Mouse (Mus musculus) thymus, adult 18-20 months (tissue): ENCODE measurements around the gene Fam72a.

Experiments
- DNase-seq, 2 experiments: peaks; one replicate each; pipeline ENCODE4 v3.0.0; 2022; ENCODE audit warnings: mixed read lengths in 2 of 2

Fam72a gene

GRCm38 (mm10) chr1:131528081-131528507, 391 bp downstream of the Fam72a start:
- no peak for DNase-seq

- peak in 1 of 2 experiments; percentile 9 for DNase-seq
These were observed 961 bp downstream of the Fam72a start for GRCm38 (mm10) chr1:131528561-131529166.

GRCm38 (mm10) chr1:131539771-131540170, 12.1 kb downstream of the Fam72a start:
- no peak for DNase-seq

DNA sequence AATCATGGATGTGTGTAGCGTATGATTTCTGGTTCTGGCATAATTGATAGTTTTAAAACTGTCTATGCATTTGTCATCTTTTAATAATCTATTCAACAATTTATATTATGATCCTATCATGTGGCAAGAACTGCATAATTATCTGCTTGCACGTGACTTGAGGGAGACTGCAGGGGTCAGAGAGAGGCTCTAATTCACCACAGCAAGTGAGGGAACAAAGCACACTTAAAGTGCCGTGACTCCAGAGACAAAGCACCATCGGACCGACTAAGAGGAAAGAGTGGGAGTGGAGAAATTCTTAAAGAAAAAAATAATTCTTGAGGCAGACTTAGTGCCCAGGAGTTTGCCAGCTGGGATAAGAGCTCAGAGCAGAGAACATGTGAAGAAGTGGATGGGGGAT, 13.1 kb downstream of the Fam72a start:
- no peak for DNase-seq

- DNase-seq, result no peak
These were observed 13.7 kb downstream of the Fam72a start for GRCm38 (mm10) chr1:131541431-131541830.

DNA sequence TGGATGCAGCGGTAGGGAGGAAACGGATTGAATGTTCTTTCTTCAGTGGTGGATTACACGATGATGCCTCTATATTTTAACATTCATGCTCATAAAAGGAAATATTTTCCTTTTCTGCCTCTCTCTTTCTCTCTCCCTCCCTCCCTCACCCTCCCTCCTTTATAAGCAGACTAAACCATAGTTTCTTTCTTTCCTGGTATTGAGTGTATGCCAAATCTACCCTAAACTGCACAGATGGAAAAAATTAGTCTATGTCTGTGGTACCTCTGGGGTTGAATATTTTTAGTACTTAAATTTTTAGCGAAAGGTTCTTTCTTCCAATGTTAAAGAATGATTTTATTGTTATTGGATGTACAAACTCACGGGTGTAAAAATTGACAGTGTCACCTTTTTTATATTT, 14.2 kb downstream of the Fam72a start:
- DNase-seq, result no peak

DNA sequence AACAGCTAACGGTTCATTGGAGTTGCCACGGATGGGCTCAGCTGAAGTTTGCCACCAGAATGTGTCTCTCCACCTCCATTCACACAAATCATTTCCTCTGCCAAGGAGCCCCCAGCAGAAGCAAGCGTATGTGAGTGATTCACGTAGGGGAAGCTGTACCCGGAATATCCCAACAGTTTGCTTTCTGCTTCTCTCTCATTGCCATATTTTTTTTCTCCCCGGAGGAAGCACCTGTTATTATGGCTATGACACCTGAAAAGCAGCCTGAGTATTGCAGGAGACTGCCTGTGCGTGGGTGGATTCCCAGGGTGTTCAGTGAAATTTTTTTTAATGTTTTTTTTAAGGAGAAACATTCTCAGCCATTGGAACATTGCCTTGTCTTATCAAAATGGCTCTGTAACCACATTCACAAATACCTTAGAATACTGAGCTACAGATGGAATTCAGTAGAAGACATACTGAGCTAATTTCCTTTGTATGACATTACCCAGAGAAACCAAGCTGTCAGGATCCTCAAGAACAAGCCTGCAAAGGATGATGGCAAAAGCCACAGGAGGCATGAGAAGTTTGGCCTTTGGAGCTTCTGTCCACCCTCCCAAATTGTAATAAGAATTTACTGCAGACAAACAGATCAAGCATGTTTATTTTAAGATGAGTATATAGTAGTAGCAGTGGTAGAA, 16.3 kb downstream of the Fam72a start:
- no peak for DNase-seq

- no peak for DNase-seq
These were observed 19.3 kb downstream of the Fam72a start for GRCm38 (mm10) chr1:131546798-131547690.

GRCm38 (mm10) chr1:131548494-131549365, 21.0 kb downstream of the Fam72a start:
- no peak for DNase-seq

DNA sequence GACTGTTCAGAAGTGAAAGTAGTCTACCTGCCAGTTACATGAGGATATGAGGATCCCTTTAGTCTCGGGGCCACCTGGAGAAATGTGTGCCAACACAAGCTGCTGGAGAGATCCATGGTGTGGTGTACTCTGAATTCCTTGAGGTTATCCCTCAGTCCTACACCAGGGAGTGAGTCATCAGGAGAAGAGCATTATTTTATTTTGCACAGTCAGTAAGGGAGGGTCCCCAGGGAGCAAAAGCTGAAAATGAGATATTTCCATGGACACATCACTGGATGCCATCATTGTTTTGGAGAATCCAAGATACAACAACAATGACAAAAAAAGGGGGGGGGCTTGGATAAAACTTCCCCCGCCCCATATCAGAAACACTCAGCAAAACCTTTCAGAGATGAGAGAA, 24.3 kb downstream of the Fam72a start:
- no peak for DNase-seq

- no peak for DNase-seq
These were observed 25.7 kb downstream of the Fam72a start for GRCm38 (mm10) chr1:131553428-131553827.

- peak; percentile 41 to 50 for DNase-seq
These were observed 27.5 kb downstream of the Fam72a start for GRCm38 (mm10) chr1:131555042-131555812.

GRCm38 (mm10) chr1:131560500-131560899, 32.8 kb downstream of the Fam72a start:
- DNase-seq, result no peak

DNA sequence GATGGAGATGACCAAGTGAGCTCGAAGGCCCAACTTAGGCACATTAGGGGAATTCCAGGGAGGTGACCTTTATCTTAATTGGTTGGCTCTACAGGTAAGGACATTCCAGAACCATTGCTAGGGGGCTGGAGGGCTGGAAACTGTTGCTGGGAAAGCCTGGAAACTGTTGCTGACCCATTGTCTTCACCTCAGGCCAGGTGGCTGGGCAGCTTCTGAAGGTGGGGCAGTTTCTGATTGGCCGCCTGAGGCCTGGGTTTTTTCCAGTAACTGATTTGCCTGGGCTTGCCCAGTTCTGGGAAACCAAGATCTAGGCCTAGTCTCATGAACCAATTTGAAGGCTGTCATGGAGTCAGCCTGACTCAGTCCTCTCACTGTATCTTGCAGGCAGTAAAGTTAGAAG, 34.4 kb downstream of the Fam72a start:
- no peak for DNase-seq

DNA sequence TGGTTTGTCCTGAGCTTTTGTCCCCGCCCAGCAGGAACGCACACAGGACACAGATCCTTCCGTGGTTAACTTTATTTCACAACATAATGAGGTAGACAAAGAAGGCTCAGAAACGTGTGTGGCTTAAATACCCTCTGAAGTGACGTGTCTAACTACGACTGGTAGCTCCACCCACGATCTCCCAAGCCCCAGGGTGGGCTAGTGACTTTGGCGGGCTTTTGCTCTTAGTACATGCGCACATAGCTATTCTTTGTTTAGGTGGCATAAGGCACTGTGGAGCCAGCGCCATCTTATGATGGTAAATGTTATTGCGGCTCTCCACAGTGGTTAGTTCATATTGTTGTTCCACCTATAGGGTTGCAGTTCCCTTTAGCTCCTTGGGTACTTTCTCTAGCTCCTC, 38.4 kb downstream of the Fam72a start:
- peak; percentile 31 to 63 for DNase-seq

GRCm38 (mm10) chr1:131569721-131570120, 42.0 kb downstream of the Fam72a start:
- no peak for DNase-seq

GRCm38 (mm10) chr1:131570391-131570790, 42.7 kb downstream of the Fam72a start:
- no peak for DNase-seq

DNA sequence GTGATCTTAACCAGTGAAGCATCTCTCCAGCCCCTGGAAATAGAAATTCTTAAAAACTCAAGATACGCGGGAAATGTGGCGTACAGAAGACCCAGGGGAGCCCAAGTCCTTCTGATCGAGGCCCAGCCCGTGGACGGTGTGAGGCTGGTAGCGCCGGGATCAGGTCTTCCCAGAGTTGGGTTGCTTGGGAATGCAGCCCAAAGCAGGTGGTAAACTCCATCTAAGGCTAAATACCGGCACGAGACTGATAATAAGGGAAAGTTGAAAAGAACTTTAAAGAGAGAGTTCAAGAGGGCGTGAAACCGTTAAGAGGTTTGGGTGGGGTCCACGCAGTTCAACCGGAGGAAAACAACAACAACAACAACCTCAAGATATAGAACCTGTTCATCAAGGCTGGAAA, 46.0 kb downstream of the Fam72a start:
- DNase-seq, result no peak

DNA sequence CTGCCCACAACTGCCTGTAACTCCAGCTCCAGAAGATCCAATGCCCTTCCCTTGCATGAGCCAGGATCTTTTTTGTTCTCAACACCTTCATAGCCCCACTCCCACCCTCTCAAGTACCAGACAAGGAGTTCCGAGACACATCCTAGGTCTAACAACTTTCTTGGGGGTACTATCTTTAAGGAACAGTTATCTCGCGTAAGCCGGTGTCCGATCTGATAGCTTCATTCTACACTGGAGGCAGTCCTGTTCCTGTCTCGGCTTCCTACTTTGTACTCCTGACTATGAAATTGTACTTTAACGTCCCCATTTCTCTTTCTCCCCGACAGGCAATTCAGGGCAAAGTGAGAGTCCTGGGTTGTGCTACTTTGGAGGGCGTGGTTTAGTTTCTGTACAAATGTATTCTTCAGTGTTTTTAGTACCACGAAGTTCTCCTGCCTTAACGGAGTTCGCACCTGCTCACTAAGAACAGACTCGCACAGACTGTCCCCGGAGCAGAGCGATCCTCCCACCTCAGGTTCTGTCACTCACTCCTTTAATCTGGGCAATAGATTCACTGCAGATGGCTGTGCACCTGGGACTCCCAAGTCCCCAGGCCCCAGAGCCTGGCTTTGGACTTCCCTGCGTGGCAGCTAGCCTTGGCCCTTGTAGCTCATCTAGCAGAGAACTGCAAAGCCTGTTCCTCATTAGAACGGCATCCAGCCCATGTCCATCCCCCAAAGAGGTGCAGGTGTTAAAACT, 51.4 kb downstream of the Fam72a start:
- no peak for DNase-seq

DNA sequence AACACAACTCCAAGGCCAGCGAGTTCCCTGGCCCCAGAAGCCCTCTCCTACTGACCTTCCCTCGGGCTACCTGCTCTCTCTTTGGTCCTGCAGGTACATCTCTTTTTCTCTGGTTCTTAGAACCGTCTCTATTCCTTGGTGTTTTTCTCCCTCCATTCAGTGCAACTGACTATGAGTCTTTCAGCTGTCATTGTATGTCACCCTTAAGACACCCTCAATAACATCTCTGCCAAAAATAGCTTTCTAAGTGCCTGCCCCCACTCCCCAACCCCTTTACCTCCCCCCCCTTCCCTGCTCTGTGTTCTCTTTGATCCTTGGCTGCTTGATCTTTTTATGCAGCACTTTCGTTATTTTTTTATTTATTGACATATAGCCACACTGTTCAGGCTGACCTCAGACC, 52.7 kb downstream of the Fam72a start:
- DNase-seq, result no peak

DNA sequence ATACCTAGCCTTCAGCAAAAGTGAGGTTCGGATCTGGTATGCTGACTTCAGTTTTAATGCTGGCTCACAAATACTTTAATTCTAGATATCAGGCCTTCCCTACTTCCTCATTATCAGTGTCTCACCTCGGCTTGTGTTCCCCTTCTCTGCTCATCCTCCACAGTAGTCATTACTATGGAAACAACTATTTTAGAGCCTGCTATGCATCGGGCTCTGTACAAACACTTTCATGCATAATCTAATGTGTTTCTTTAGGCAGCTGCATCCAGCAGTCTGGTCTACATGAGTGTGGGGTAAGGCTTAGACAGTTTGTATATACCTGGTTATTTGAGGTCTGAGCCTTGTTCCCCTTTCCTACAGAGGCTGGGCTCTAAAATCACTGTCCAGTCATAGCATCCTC, 55.9 kb downstream of the Fam72a start:
- no peak for DNase-seq
